Mouse (Mus musculus) hindbrain, embryonic 15.5 days (tissue): ENCODE results near the gene Rere. TPM values are rescaled to one million over a fixed set of nuclear protein-coding genes. Genes with fewer than 3 reads are reported as not detected.

Source experiments
- ATAC-seq: fragments of 200-750 bp; cut with Nextera tagmentation; 2 replicates; pipeline ENCODE4 v1.8.0; 2017; ENCODE audit warnings: low read depth, moderate number of reproducible peaks, moderate TSS enrichment; ENCODE audit not compliant: low FRiP score
- H3K27ac ChIP-seq: fragments of 300-500 bp; sonication (generic); replicated peaks from 2 replicates; pipeline ENCODE4 v1.5.1; 2015; ENCODE audit warnings: mild to moderate bottlenecking, inconsistent platforms
- H3K27me3 ChIP-seq: fragments of 300-500 bp; sonication (generic); 2 replicates; pipeline ENCODE4 v1.6.1; 2015; ENCODE audit warnings: control low read depth, inconsistent platforms
- H3K36me3 ChIP-seq: fragments of 300-500 bp; sonication (generic); 2 replicates; pipeline ENCODE4 v1.6.1; 2015; ENCODE audit warnings: control low read depth, inconsistent platforms
- H3K4me1 ChIP-seq: fragments of 300-500 bp; sonication (generic); replicated peaks from 2 replicates; pipeline ENCODE4 v1.6.1; 2015; ENCODE audit warnings: control low read depth, inconsistent platforms
- H3K4me2 ChIP-seq: fragments of 300-500 bp; sonication (generic); 2 replicates; pipeline ENCODE4 v1.6.1; 2015; ENCODE audit warnings: moderate library complexity, mild to moderate bottlenecking, inconsistent platforms
- H3K4me3 ChIP-seq: fragments of 300-500 bp; sonication (generic); 2 replicates; pipeline ENCODE4 v1.5.1; 2015; ENCODE audit warnings: mild to moderate bottlenecking, inconsistent platforms
- H3K9ac ChIP-seq: fragments of 300-500 bp; sonication (generic); 2 replicates; pipeline ENCODE4 v1.6.1; 2015; ENCODE audit warnings: inconsistent platforms
- H3K9me3 ChIP-seq: fragments of 300-500 bp; sonication (generic); 2 replicates; pipeline ENCODE4 v1.6.1; 2016; ENCODE audit warnings: control low read depth, inconsistent platforms
- WGBS: fragments of 180-500 bp; shearing (Covaris S2); methylation state at CpG from one replicate; pipeline ENCODE4 v1.1.7; 2015; 5-methylcytosine and 5-hydroxymethylcytosine counted together
- polyA plus RNA-seq: library from polyadenylated mRNA; unstranded; fragments of >200 nt; fragmentation: Nextera tagmentation; extraction: Ambion mirVana; gene quantifications from 2 replicates; pipeline ENCODE4 v1.2.1, GENCODE M21; 2015

Gene Rere
- polyA plus RNA-seq, 1 experiment from 2014 or later: 32.5 TPM

DNA sequence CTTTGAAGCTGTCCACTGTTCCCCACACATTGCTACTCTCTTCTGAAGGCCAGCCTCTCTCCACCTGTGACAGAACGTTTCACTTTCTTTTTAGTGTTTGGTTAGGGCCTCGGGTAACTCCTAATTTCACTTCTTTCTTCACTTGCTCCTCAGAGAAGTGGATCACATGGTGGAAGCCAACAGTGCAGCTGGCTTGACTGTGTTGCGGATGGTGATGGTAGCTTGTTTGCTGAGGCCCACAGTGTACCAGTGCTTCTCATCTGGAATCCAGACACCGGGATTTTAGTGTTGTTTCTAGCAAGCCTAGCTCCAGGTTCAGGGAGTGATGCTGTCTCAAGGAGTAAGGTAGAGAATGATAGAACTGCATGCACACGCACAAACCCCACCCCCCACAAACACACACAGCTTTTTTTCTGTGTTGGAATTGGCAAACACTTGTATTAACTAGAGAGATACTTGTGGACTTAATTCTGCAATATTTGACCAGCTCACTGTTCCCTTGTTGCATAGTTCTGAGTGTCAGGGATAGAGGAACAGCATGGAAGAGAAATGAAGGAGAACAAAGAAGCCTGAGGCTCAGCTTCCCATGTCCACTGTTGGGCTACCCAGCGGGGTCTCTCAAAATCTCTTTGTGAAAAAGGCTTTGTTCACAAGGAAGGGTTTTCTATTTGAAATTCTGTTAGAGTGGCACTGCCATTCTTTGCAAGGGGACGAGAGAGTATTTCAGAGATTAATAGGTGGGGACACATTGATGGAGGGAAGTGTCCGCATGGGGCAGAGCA, 144.8 kb downstream of the Rere start:
- Histone ChIP-seq H3K4me3 (no peak overlapping the region), H3K4me1 (peaks cover 39% of the 10 kb centered on the region), H3K27me3 (no peaks in the 10 kb centered on the region), H3K4me2 (peak overlapping the region; percentile 21), H3K27ac (peak overlapping the region; percentile 79), H3K9ac (no peak overlapping the region), H3K36me3 (no peaks in the 10 kb centered on the region), H3K9me3 (no peaks in the 10 kb centered on the region)
- no peak for ATAC-seq
- WGBS: 30% methylated on average over 8 of the region's 8 CpGs

DNA sequence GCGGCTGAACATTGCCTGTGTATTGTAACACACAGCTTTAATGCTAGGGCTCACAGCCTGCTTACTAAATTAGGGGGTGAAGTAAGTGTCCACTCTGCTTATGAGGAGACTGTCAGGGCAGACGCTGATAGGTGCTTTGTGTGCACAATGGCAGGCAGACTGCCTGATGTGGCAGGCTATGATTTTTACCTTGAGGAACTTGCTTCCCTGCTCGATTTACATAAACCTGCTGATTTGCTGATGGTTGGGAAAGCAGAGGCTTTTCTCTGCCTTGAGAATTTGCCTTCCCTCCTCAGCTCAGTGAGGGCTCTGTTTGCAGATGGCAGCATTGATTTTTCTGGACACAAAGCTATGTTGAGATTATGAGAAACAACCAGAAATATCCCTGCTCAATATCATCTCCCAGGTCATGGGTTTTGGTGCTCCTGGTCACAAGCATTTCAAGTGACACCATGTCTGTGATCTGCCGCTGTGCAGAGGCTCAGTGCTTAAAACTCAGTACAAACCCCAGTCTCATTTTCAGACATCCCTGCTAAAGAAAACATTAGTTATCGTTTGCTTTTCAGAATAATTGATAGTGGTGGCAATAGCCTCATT, 145.5 kb downstream of the Rere start:
- H3K4me1 ChIP-seq: peaks cover 42% of the 10 kb centered on the region

DNA sequence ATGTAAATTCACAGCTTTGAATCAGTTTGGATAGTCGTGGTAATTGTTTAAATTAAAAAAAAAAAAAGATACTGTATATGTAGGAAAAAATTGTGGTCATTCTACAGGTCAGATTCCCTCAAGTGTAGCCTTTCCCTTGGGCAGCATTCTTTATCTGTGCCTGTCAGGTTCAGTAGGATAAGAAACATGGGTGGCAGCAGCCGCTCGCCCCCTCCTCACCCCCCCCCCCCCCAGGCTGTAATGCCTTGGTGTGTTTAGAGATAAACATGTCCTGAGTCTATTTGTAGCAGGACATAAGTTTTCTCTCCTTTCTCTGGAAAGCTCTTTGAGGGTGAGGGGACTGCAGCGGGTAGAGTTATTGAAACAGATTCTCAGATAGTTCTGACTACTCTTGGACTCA, 147.3 kb downstream of the Rere start:
- whole genome bisulfite sequencing: 75% methylated on average over 4 of the region's 4 CpGs
- H3K27ac ChIP-seq: no peak overlapping the region

More for the DNA sequence above, 145.5 kb downstream of the Rere start:
- Histone ChIP-seq H3K4me2 (peak overlapping the region; percentile 21), H3K36me3 (no peaks in the 10 kb centered on the region), H3K27me3 (no peaks in the 10 kb centered on the region), H3K9ac (peak overlapping the region; percentile 10; the same call in 1 of the 2 replicates), H3K9me3 (no peaks in the 10 kb centered on the region), H3K27ac (peak overlapping the region; percentile 79), H3K4me3 (no peak overlapping the region)
- ATAC-seq: 0 out of 2 replicates have a peak, but pooled peaks have one; percentile 57
- WGBS: 10% methylated on average over 5 of the region's 5 CpGs

DNA sequence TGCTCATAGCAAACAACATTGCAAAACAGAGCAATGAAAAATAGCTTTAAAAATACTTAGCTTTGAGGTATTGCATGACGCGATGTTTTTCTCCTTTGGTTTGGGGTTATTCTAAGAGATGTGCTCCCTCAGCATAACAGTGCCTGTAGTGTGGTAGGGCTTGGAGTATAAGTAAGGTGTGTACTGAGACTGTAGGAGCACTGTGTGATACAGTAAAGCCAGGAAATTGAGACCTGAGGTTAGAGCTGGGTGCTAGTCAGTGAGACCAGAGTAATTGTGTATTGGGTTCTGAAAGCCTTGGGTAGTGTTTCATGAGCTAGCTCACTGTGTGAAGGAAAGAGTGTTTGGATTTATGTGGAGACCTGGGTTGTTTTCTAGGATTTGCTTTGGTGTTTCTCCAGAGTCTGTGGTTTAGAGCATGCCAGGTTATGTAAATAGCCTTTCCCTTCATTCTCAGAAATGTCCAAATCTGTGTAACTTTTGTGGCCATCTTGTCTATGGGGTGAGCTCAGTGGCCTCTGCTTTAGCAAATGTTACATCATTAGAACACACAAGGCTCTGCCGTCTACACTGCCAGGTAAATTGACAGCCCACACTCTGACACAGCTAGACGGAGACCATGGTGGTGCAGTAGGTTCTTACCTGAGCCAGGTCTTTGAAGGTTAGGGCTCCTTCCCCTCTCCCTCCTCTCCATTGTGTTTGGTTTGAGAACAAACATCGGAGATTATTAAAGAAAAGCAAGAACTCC, 152.6 kb downstream of the Rere start:
- WGBS: 95% methylated on average over 5 of the region's 5 CpGs
- H3K4me3 ChIP-seq: no peak overlapping the region
- no peaks in the 10 kb centered on the region for H3K9me3 ChIP-seq
- no peak for ATAC-seq
- H3K4me1 ChIP-seq: peaks cover 23% of the 10 kb centered on the region
- H3K27ac ChIP-seq: no peak overlapping the region
- no peak overlapping the region for H3K9ac ChIP-seq
- H3K36me3 ChIP-seq: no peaks in the 10 kb centered on the region
- H3K27me3 ChIP-seq: no peaks in the 10 kb centered on the region
- no peak overlapping the region for H3K4me2 ChIP-seq

More for the DNA sequence above, 147.3 kb downstream of the Rere start:
- no peak for ATAC-seq
- Histone ChIP-seq H3K36me3 (no peaks in the 10 kb centered on the region), H3K4me2 (no peak overlapping the region), H3K27me3 (no peaks in the 10 kb centered on the region), H3K4me3 (no peak overlapping the region), H3K9ac (no peak overlapping the region), H3K4me1 (peaks cover 43% of the 10 kb centered on the region), H3K9me3 (no peaks in the 10 kb centered on the region)

DNA sequence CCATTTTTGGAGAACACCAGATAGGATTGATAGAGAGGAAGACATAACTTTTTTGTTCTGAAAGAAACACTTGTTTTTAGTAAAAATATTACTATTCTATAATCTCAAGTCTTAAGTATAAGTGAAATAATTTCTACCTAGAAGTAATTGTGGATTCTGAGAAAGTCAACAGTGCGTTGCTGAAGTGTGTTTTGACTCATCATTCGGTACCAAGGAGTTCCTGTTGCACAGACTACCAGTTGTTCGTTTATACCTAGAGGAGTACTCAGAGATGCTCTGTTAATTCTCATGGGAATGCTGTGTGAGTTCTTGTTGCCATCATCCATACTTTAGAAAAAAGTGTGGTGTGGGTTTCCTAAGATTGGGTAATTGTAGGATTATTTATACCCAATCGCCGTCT, 154.1 kb downstream of the Rere start:
- WGBS: 92% methylated on average over 5 of the region's 5 CpGs
- H3K4me2 ChIP-seq: no peak overlapping the region
- H3K4me1 ChIP-seq: peaks cover 26% of the 10 kb centered on the region
- ATAC-seq: no peak
- no peak overlapping the region for H3K4me3 ChIP-seq
- H3K27ac ChIP-seq: no peak overlapping the region
- no peaks in the 10 kb centered on the region for H3K27me3 ChIP-seq
- H3K36me3 ChIP-seq: no peaks in the 10 kb centered on the region
- H3K9me3 ChIP-seq: no peaks in the 10 kb centered on the region
- H3K9ac ChIP-seq: no peak overlapping the region

DNA sequence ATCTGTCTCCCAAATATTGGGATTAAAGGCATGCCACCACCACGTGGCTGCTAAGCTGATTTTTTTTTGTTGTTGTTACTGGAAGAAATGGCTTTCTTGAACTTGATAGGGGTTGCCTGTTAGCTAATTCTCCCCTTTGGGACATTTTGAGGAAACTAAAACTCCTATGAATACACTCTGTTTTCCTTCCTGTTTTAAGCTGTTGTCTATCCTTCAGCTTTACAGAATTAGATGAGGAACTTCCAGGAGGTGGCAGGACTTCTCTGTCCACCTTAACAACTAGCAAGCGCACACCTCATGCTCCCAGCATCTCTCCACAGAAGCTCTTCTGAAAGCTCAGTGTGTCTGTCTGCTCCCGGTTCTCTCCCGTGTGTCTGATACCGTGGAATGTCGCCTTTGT, 157.2 kb downstream of the Rere start:
- Histone ChIP-seq H3K9ac (no peak overlapping the region), H3K4me1 (peaks cover 26% of the 10 kb centered on the region), H3K4me3 (no peak overlapping the region), H3K27me3 (no peaks in the 10 kb centered on the region), H3K27ac (no peak overlapping the region), H3K4me2 (no peak overlapping the region), H3K9me3 (no peaks in the 10 kb centered on the region), H3K36me3 (no peaks in the 10 kb centered on the region)
- no peak for ATAC-seq
- WGBS: 76% methylated on average over 6 of the region's 6 CpGs

DNA sequence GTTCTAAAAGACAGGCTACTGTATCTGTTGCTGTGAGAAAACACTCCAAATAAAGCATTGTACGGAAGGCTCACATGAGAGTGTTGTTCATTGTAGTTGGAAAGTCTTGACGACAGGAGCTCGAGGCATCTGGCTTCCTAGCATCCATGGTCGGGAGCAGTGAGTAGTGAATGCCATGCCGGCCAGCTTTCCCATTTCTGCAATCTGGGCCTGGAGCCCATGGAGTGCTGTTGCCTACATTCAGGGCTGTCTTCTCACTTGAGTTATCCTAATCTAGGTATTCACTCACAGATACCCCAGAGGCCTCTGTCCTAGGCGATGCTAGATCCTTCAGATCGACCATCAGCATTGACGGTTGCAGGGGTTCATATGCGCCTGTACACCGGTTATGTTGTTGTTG, 160.5 kb downstream of the Rere start:
- ATAC-seq: no peak
- H3K9ac ChIP-seq: no peak overlapping the region
- no peaks in the 10 kb centered on the region for H3K36me3 ChIP-seq
- H3K27ac ChIP-seq: no peak overlapping the region
- no peak overlapping the region for H3K4me2 ChIP-seq
- H3K4me3 ChIP-seq: no peak overlapping the region
- H3K9me3 ChIP-seq: no peaks in the 10 kb centered on the region
- WGBS: 72% methylated on average over 10 of the region's 10 CpGs
- H3K27me3 ChIP-seq: no peaks in the 10 kb centered on the region
- H3K4me1 ChIP-seq: peaks cover 52% of the 10 kb centered on the region

DNA sequence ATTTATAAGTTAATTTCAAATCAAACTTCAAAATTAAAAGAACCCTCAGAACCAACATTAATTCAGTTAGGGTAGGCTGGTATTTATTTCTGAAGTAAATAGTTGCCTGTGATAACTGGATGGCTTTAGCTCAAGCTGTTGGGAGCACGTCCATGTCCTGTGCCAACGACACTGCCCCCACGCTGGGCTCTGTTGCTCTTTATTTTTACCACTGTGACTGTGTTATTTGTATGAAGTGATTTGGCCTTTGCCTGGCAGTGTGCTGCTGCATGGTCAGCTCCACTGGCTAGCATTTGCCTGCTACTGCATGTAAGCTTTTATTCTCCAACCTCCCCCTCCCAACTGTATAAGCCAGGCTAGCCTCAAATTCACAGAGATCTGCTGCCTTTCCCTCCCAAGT, 162.6 kb downstream of the Rere start:
- Histone ChIP-seq H3K4me2 (no peak overlapping the region), H3K27me3 (no peaks in the 10 kb centered on the region), H3K9me3 (no peaks in the 10 kb centered on the region), H3K27ac (peak overlapping the region; percentile 18; the same call in 1 of the 2 replicates), H3K4me1 (peaks cover 64% of the 10 kb centered on the region), H3K36me3 (no peaks in the 10 kb centered on the region), H3K4me3 (no peak overlapping the region), H3K9ac (no peak overlapping the region)
- no peak for ATAC-seq
- WGBS: 68% methylated on average over 3 of the region's 3 CpGs

DNA sequence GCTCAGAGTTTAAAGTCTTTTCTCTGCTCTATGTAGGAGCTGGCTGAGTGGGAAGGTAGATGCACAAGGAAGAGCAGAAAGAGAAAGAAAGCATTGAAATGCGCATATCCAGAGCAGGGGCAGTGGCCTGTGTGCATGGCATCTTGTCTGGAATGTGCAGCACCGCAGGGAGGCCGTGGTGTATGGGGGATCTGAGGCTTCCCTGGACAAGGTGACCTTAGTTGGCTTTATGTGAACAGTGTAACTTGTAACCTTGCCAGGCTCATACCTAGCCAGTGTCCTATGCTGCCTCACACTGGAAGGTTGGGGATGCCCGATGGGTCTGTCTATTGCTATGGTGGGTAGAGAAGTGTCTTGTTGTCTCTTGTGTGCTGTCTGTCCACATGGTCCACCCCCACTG, 165.2 kb downstream of the Rere start:
- Histone ChIP-seq H3K4me3 (no peak overlapping the region), H3K4me2 (no peak overlapping the region), H3K36me3 (no peaks in the 10 kb centered on the region), H3K27me3 (no peaks in the 10 kb centered on the region), H3K9me3 (no peaks in the 10 kb centered on the region), H3K9ac (no peak overlapping the region), H3K4me1 (peaks cover 67% of the 10 kb centered on the region), H3K27ac (peak overlapping the region; percentile 72)
- 46% methylated on average over 4 of the region's 4 CpGs for WGBS
- peak; percentile 13; the same call in 1 of the 2 replicates for ATAC-seq

DNA sequence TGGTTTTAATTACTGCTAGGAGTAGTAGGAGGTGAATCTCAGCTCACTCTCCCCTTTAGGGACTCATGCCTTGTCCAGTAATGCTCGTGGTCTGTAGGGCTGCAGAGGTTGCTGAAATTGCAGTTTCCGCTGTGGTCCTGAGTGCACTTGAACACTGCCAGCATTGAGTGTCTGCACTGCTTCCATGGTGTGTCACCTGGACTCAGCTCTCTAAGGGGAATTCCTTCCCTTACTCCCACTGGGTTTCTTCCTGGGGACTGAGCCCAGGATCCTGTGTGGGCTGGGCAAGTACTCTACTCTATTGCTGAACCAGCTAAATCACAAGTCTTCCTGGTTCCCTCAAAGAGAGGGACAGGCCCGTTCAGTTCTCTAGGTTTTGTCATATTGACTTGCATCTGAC, 166.1 kb downstream of the Rere start:
- no peak overlapping the region for H3K9ac ChIP-seq
- H3K27ac ChIP-seq: no peak overlapping the region
- no peak overlapping the region for H3K4me2 ChIP-seq
- no peaks in the 10 kb centered on the region for H3K27me3 ChIP-seq
- no peak for ATAC-seq
- H3K4me3 ChIP-seq: no peak overlapping the region
- 69% methylated on average over 3 of the region's 3 CpGs for WGBS
- H3K4me1 ChIP-seq: peaks cover 68% of the 10 kb centered on the region
- no peaks in the 10 kb centered on the region for H3K36me3 ChIP-seq
- no peaks in the 10 kb centered on the region for H3K9me3 ChIP-seq

DNA sequence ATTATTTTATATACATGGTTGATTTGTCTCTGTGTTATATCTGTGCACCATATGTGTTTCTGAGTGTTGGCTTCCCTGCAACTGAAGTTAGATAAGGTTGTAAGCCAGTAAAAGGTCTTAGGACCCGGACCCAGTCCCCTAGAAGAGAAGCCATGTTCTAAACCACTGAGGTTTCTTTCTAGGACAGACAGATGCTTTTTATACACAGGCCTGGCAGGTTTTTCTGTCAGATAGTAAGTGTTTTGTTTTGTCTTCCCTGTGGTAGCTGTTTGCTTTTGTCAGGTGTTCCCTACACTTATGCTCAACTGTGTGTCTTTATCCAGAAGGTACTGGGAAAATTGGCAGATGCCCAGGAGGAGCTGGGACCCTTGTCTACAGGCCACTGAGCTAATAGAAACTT, 167.0 kb downstream of the Rere start:
- H3K4me1 ChIP-seq: peaks cover 69% of the 10 kb centered on the region
- no peak overlapping the region for H3K4me3 ChIP-seq
- WGBS: 92% methylated on average over 1 of the region's 1 CpGs
- no peak overlapping the region for H3K4me2 ChIP-seq
- no peaks in the 10 kb centered on the region for H3K36me3 ChIP-seq
- no peak overlapping the region for H3K27ac ChIP-seq
- ATAC-seq: no peak
- no peaks in the 10 kb centered on the region for H3K27me3 ChIP-seq
- no peaks in the 10 kb centered on the region for H3K9me3 ChIP-seq
- H3K9ac ChIP-seq: no peak overlapping the region

DNA sequence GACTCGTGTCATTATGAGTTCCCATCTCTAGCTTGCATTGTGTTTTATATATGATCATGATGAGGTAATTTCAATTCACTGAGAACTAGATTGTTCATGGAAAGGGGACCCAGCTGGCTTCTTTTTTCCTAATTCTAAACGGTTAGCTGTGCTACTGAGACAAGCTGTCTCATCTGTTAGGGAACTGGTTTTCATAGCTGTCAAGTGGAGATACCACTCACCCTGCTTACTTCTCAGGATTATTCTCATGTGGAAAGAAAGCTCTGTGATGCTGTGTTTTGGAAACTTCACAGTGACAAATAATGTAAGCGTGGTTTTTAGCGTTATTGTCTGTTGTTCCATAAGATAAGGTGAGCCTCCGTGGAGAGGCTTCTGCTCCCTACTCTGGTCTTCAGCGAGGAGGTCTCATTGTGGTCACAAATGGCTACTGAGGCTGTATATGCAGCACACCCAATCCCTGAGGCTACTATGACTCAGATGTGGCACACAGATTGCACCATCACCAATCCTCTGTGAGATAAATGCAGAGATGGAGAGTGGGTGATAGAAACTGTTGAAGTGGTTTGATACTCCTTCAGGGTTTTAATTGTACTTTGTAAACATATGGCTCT, 168.7 kb downstream of the Rere start:
- H3K27me3 ChIP-seq: no peaks in the 10 kb centered on the region
- no peak for ATAC-seq
- WGBS: 61% methylated on average over 6 of the region's 6 CpGs

More for the DNA sequence above, 168.7 kb downstream of the Rere start:
- Histone ChIP-seq H3K4me2 (no peak overlapping the region), H3K9ac (no peak overlapping the region), H3K9me3 (no peaks in the 10 kb centered on the region), H3K27ac (peak overlapping the region; percentile 59), H3K4me1 (peaks cover 66% of the 10 kb centered on the region), H3K4me3 (no peak overlapping the region), H3K36me3 (no peaks in the 10 kb centered on the region)
